In genomic region chr3:41572131-41572530, GRCm38 (mm10) we compare ENCODE assay signal across 18 mouse cellular contexts.
"Had no signal": no experiment of that assay in that cellular context is flagged by ENCODE, and none has a peak within 500 bp of the region (broad histone marks: within the 10 kb centered on the region; RNA-seq: fewer than 3 reads in every experiment).

No protein-coding gene starts in this region.

- H3K9me3 ChIP-seq: kidney, embryonic 15.5 days; limb, embryonic 12.5 days; limb, embryonic 15.5 days; liver, embryonic 13.5 days; midbrain, embryonic 13.5 days; stomach, embryonic 15.5 days had no signal

- H3K36me3 ChIP-seq: kidney, embryonic 15.5 days; limb, embryonic 12.5 days; limb, embryonic 15.5 days; liver, embryonic 13.5 days; midbrain, embryonic 13.5 days; stomach, embryonic 15.5 days had no signal

- H3K9ac ChIP-seq: kidney, embryonic 15.5 days; limb, embryonic 12.5 days; limb, embryonic 15.5 days; liver, embryonic 13.5 days; midbrain, embryonic 13.5 days; stomach, embryonic 15.5 days had no signal

- ATAC-seq: midbrain, embryonic 13.5 days had no signal

- H3K4me2 ChIP-seq: kidney, embryonic 15.5 days; limb, embryonic 12.5 days; limb, embryonic 15.5 days; liver, embryonic 13.5 days; midbrain, embryonic 13.5 days; stomach, embryonic 15.5 days had no signal

- H3K4me3 ChIP-seq: kidney, embryonic 15.5 days; limb, embryonic 12.5 days; limb, embryonic 15.5 days; liver, embryonic 13.5 days; midbrain, embryonic 13.5 days; stomach, embryonic 15.5 days had no signal

- H3K27ac ChIP-seq: kidney, embryonic 15.5 days; limb, embryonic 12.5 days; limb, embryonic 15.5 days; liver, embryonic 13.5 days; midbrain, embryonic 13.5 days; stomach, embryonic 15.5 days had no signal

- DNase-seq: kidney, adult 11 months; kidney, adult 8-10 months; kidney, postnatal 14 days; kidney, postnatal 4 days; left cerebral cortex, postnatal 4 days; liver, embryonic 13.5 days; lung, adult 2 months; lung, postnatal 14 days; lung, postnatal 4 days; right cerebral cortex, postnatal 14 days; right cerebral cortex, postnatal 4 days; spleen, adult 18-20 months; thymus, postnatal 25 days had no signal

- H3K27me3 ChIP-seq: kidney, embryonic 15.5 days; limb, embryonic 12.5 days; limb, embryonic 15.5 days; liver, embryonic 13.5 days; midbrain, embryonic 13.5 days; stomach, embryonic 15.5 days had no signal
